Mouse (Mus musculus) G1E (cell line): ENCODE measurements around the gene Keap1.

Source experiments
- CTCF ChIP-seq: IDR thresholded peaks from 2 replicates; pipeline ENCODE4 v1.5.1; 2012; ENCODE audit warnings: low read depth, low read length, inconsistent platforms, mixed read lengths
- GATA1 ChIP-seq: IDR thresholded peaks from 2 replicates; pipeline ENCODE4 v1.6.1; 2012; ENCODE audit warnings: borderline replicate concordance, low read length, inconsistent platforms, mixed read lengths

- TF ChIP-seq CTCF (no peak), GATA1 (no peak)
Observed at GRCm38 (mm10) chr9:21210821-21211220, 28.3 kb downstream of the Keap1 start.
